In the genomic region with DNA sequence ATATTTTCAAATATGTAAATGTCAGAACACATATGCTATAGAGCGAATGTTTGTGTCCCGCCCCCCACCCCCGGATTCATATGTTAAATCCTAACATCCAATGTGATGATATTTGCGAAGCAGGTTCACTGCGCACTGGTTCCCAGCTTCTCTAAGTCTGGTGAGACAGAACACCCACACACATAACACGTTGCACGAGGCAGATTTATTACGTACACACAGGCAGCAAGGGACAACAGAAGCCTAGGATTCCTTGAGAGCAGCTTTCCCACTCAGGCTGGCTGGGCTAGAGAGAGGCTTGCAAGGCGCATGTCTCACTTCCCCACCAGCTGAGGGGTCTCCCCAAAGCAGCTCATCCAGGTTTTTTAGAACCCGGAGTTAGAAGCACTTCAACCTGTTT, we compare ENCODE assay signal across 20 mouse cellular contexts. TPM values are rescaled to one million over a fixed set of nuclear protein-coding genes. Genes with fewer than 3 reads are reported as not detected.
A peak's percentile ranks its signal among the peaks of the same experiment; 100 is the strongest.
DNase-seq lines count a peak whose midpoint lies in the region.
"Had no signal": no experiment of that assay in that cellular context is flagged by ENCODE, and none has a peak within 500 bp of the region (broad histone marks: within the 10 kb centered on the region; RNA-seq: fewer than 3 reads in every experiment).

No protein-coding gene starts in this region.

- H3K27ac ChIP-seq in limb, embryonic 10.5 days = no peak overlapping the region
- H3K27ac ChIP-seq: gastrocnemius, adult 2 months; heart, embryonic 13.5 days; hindbrain, embryonic 14.5 days; liver, embryonic 14.5 days; stomach, postnatal 0 days had no signal

- H3K4me1 ChIP-seq in limb, embryonic 10.5 days = peaks cover 6% of the 10 kb centered on the region

- 68% methylated on average over 10 of the region's 10 CpGs for WGBS in limb, embryonic 10.5 days

- H3K4me3 ChIP-seq in limb, embryonic 10.5 days = no peak overlapping the region
- H3K4me3 ChIP-seq: gastrocnemius, adult 2 months; heart, embryonic 13.5 days had no signal

- DNase-seq in embryo, embryonic 11 days = peak; percentile 24
- DNase-seq in embryo, embryonic 10.5 days (ENCODE audit: low spot score) = no peak
- peak; percentile 66 for DNase-seq in layer of hippocampus, adult 9-11 months
- DNase-seq in layer of hippocampus, postnatal 25 days (ENCODE audit: extremely low spot score in 1 of 2, low spot score in 1 of 2) = no peak
- DNase-seq in limb, embryonic 10.5 days (ENCODE audit: low spot score) = peak; percentile 28
- DNase-seq in right cerebral cortex, postnatal 36 days (ENCODE audit: low spot score in 2 of 2) = peak; percentile 64 to 65
- DNase-seq in c-Kit-positive CD71-positive TER-119-positive erythroid progenitor cells, embryonic 14.5 days (ENCODE audit: low spot score) = no peak
- DNase-seq in natural killer cell, adult 2 months (ENCODE audit: low spot score in 2 of 2) = no peak
- DNase-seq: cerebellum, postnatal 36 days; gastrocnemius, adult 2 months; kidney, adult 2 months; midbrain, embryonic 14.5 days had no signal

- no peaks in the 10 kb centered on the region for H3K9me3 ChIP-seq in limb, embryonic 10.5 days (replicated peaks)
- H3K9me3 ChIP-seq: heart, embryonic 13.5 days had no signal

- H3K27me3 ChIP-seq in limb, embryonic 10.5 days (ENCODE audit: low read depth, poor library complexity, severe bottlenecking) = no peaks in the 10 kb centered on the region
- H3K27me3 ChIP-seq: heart, embryonic 13.5 days had no signal

- H3K36me3 ChIP-seq in limb, embryonic 10.5 days = no peaks in the 10 kb centered on the region
- H3K36me3 ChIP-seq: heart, embryonic 13.5 days had no signal

RNA-seq across cellular contexts. Expression of gene Vrk2, which starts 15.0 kb away (rescaled TPM):
- total RNA-seq in layer of hippocampus, postnatal 25 days (2021) = 1 to 10 TPM; 2.4 to 4.4 TPM
- polyA plus RNA-seq in limb, embryonic 10.5 days (2016; fragmentation: Nextera tagmentation; extraction: Ambion mirVana) = 17.3 and 21.9 TPM in 2 replicates

RNA-seq across cellular contexts. Expression of gene Gm6899, which starts 15.8 kb away (rescaled TPM):
- not detected for total RNA-seq in layer of hippocampus, postnatal 25 days (2021)
- 0.29 TPM in 1 of 2 replicates, not detected in the other for polyA plus RNA-seq in limb, embryonic 10.5 days (2016; fragmentation: Nextera tagmentation; extraction: Ambion mirVana)
- total RNA-seq: adrenal gland, adult 18-20 months; gastrocnemius, adult 2 months; layer of hippocampus, postnatal 10 days had no signal
- polyA plus RNA-seq: hindbrain, embryonic 14.5 days; kidney, adult 2 months; liver, embryonic 14.5 days; midbrain, embryonic 14.5 days; Patski; stomach, postnatal 0 days; urinary bladder, adult 2 months had no signal

Comparison
In these comparisons a context has a peak if more than half of its experiments do, and no peak if none do; other contexts are left out.
1. DNase-seq: peak in embryo, embryonic 11 days (single experiment), layer of hippocampus, adult 9-11 months (single experiment), limb, embryonic 10.5 days (single experiment) and right cerebral cortex, postnatal 36 days (2 of 2); none in embryo, embryonic 10.5 days (single experiment), layer of hippocampus, postnatal 25 days (0 of 2), c-Kit-positive CD71-positive TER-119-positive erythroid progenitor cells, embryonic 14.5 days (single experiment) and natural killer cell, adult 2 months (0 of 2).